Mouse (Mus musculus) layer of hippocampus, adult 9-10 months (tissue): ENCODE measurements around the gene Slc26a6.

Source experiments
- DNase-seq: peaks from one replicate; pipeline ENCODE4 v3.0.0; 2022; ENCODE audit warnings: low spot score

Gene Slc26a6

GRCm38 (mm10) chr9:108845390-108845789, 7.7 kb upstream of the Slc26a6 start:
- no peak for DNase-seq

GRCm38 (mm10) chr9:108847374-108847773, 5.7 kb upstream of the Slc26a6 start:
- DNase-seq = no peak

- no peak for DNase-seq
Observed at GRCm38 (mm10) chr9:108848419-108848818, 4.7 kb upstream of the Slc26a6 start.

- peak; percentile 86 for DNase-seq
Observed at GRCm38 (mm10) chr9:108853635-108854240, 655 bp downstream of the Slc26a6 start.

GRCm38 (mm10) chr9:108854241-108854696, 1.2 kb downstream of the Slc26a6 start:
- DNase-seq = no peak

GRCm38 (mm10) chr9:108855335-108855734, 2.3 kb downstream of the Slc26a6 start:
- no peak for DNase-seq

- no peak for DNase-seq
Observed at GRCm38 (mm10) chr9:108858792-108859527, 5.9 kb downstream of the Slc26a6 start.

GRCm38 (mm10) chr9:108912308-108912707, 59.2 kb downstream of the Slc26a6 start:
- DNase-seq = no peak

- no peak for DNase-seq
Observed at GRCm38 (mm10) chr9:108913161-108913560, 60.1 kb downstream of the Slc26a6 start.

GRCm38 (mm10) chr9:108913621-108914020, 60.5 kb downstream of the Slc26a6 start:
- no peak for DNase-seq

GRCm38 (mm10) chr9:108914491-108914890, 61.4 kb downstream of the Slc26a6 start, which contains the start of gene Tmem89:
Gene Tmem89, plus strand, starts transcription at chr9:108914619.
- no peak for DNase-seq

- DNase-seq = no peak
Observed at GRCm38 (mm10) chr9:108925897-108926296, 72.8 kb downstream of the Slc26a6 start.

GRCm38 (mm10) chr9:108928424-108928823, 75.3 kb downstream of the Slc26a6 start:
- no peak for DNase-seq

- DNase-seq = no peak
Observed at GRCm38 (mm10) chr9:108935991-108936390, 82.9 kb downstream of the Slc26a6 start.

GRCm38 (mm10) chr9:108936418-108937364, 83.6 kb downstream of the Slc26a6 start, which contains the start of gene Uqcrc1:
Gene Uqcrc1, plus strand, starts transcription at chr9:108936633.
- peak; percentile 78 for DNase-seq

- no peak for DNase-seq
Observed at GRCm38 (mm10) chr9:108945111-108945510, 92.0 kb downstream of the Slc26a6 start.

- DNase-seq = no peak
Observed at GRCm38 (mm10) chr9:108945608-108946007, 92.5 kb downstream of the Slc26a6 start.

- no peak for DNase-seq
Observed at GRCm38 (mm10) chr9:108949231-108949966, 96.3 kb downstream of the Slc26a6 start.

- no peak for DNase-seq
Observed at GRCm38 (mm10) chr9:108949967-108950728, 97.1 kb downstream of the Slc26a6 start.

GRCm38 (mm10) chr9:108953081-108953636, 100.1 kb downstream of the Slc26a6 start, which contains the start of gene Col7a1:
Gene Col7a1, plus strand, starts transcription at chr9:108953586.
- DNase-seq = no peak
